8 mouse cellular contexts compared by ENCODE assay signal in the genomic region with DNA sequence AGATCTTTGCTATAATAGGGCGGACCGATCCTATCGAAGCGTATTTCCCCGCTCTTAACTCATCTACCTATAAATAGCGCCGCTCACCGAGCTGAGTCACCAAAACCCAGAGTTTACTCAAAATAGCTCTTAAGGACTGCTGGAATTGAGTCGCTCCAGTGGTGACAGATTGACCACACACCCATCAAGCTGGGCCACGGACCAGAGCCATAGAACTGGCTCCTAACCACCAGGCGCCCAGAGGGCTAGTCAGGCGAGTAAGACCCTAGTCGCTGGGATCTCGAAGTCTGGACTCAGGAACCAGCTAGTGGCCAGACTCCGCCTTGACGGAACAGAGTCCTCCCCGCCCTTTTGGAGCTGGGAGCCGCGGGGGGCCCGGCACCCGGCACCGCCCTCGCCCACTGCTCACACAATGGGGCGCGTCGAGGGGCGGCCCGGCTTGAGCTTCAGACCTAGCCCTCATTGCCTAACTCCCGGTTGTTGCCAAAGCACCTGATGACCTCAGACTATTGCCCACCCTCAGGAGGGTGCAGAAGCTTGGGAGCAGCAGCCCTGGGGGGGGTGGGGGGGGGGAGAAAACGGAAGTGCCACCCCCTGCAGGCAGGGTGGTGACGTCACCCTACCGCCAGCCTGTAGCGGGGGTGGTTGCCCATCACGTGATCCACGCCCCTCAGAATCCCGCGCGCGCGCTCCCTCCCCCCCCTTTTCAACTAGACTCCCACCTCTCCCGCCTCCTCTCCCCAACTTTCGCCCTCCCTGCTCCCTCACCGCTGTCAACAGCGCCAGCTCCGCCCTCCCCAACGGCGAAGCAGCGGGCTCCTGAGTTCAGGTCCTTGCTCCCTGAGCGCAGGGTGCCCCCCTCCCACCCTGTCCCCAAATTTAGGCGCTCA.
DNase-seq lines count a peak whose midpoint lies in the region; ATAC-seq and TF ChIP-seq lines count a peak whose summit lies in the region.

No protein-coding gene starts in this region.

- no peaks in the 10 kb centered on the region for H3K27me3 ChIP-seq in Patski
- peaks cover 24% of the 10 kb centered on the region for H3K27me3 ChIP-seq in hindbrain, embryonic 11.5 days (ENCODE audit: control insufficient read depth, insufficient read depth, low read length)

- H3K36me3 ChIP-seq in hindbrain, embryonic 11.5 days (ENCODE audit: control insufficient read depth, insufficient read depth, low read length): no peaks in the 10 kb centered on the region

- under 1% methylated on average over 44 of the region's 50 CpGs for WGBS in hindbrain, embryonic 11.5 days

- H3K4me3 ChIP-seq in hindbrain, embryonic 11.5 days (ENCODE audit: low read depth, low read length): peak overlapping the region; percentile 84

- peak overlapping the region; percentile 88 for H3K27ac ChIP-seq in hindbrain, embryonic 11.5 days (ENCODE audit: low read depth, low read length)

- peak; percentile 73 for ATAC-seq in Patski
- ATAC-seq in hindbrain, embryonic 11.5 days (ENCODE audit: low FRiP score): peak; percentile 80

- TF ChIP-seq CTCF in Patski (IDR thresholded peaks at IDR 0.05): no peak

- H3K9ac ChIP-seq in hindbrain, embryonic 11.5 days (ENCODE audit: low read depth, low read length): peak overlapping the region; percentile 70

- no peaks in the 10 kb centered on the region for H3K9me3 ChIP-seq in hindbrain, embryonic 11.5 days (ENCODE audit: control insufficient read depth, low read length)

- peak; percentile 89 for DNase-seq in Patski (ENCODE audit: low read depth, low spot score)
- peak; percentile 92 for DNase-seq in cerebellum, adult 9-11 months
- DNase-seq in frontal cortex, adult 2 months (ENCODE audit: extremely low spot score in 1 of 2, low spot score in 1 of 2): peak; percentile 64 to 84
- DNase-seq in hindbrain, embryonic 11.5 days (ENCODE audit: low spot score): peak; percentile 94
- DNase-seq in layer of hippocampus, postnatal 14 days (ENCODE audit: low spot score in 2 of 2): peak; percentile 82 to 90
- peak; percentile 95 for DNase-seq in lung, postnatal 10 days
- DNase-seq in retina, adult 2 months (ENCODE audit: low read depth, low spot score): peak; percentile 78
- peak; percentile 88 for DNase-seq in thymus, postnatal 25 days

- CTCF ChIA-PET in Patski (lab: Charles Lee): interaction anchor here (1.2 to 1.3 kb wide), 2 partner anchors 44 to 293 kb away, joined by 3 to 5 read pairs; no protein-coding TSS in a partner anchor

- in situ Hi-C loops in Patski (cut with MboI; ENCODE audit: low pct_unique_long_range_greater_than_20kb): loop anchor here (25.0 kb wide), 1 partner anchor 181 kb away; no protein-coding TSS in a partner anchor

- POLR2A ChIA-PET in Patski (lab: Charles Lee): interaction anchor here (0.6 to 1.3 kb wide), 9 partner anchors 9 to 201 kb away, joined by 3 to 10 read pairs (median 4); no protein-coding TSS in a partner anchor

- H3K4me1 ChIP-seq in hindbrain, embryonic 11.5 days (replicated peaks; ENCODE audit: control insufficient read depth, insufficient read depth, low read length): no peaks in the 10 kb centered on the region; the same call in 1 of the 2 replicates

- peak overlapping the region; percentile 95 for H3K4me2 ChIP-seq in hindbrain, embryonic 11.5 days (replicated peaks; ENCODE audit: low read depth, low read length)

Comparison
In these comparisons a context has a peak if more than half of its experiments do, and no peak if none do; other contexts are left out.
1. Peak in every context shown above with its lines: DNase-seq, ATAC-seq, H3K4me3 ChIP-seq and H3K27ac ChIP-seq.